26 mouse cellular contexts compared by ENCODE assay signal in genomic region chr12:84276799-84277198, GRCm38 (mm10). TPM values are rescaled to one million over a fixed set of nuclear protein-coding genes. Genes with fewer than 3 reads are reported as not detected.
DNase-seq lines count a peak whose midpoint lies in the region; ATAC-seq and TF ChIP-seq lines count a peak whose summit lies in the region.
"Had no signal": no experiment of that assay in that cellular context is flagged by ENCODE, and none has a peak within 500 bp of the region (broad histone marks: within the 10 kb centered on the region; RNA-seq: fewer than 3 reads in every experiment).

No protein-coding gene starts in this region.

- H3K9ac ChIP-seq in hindbrain, postnatal 0 days (replicated peaks; ENCODE audit: low read length) = no peak overlapping the region
- no peak overlapping the region for H3K9ac ChIP-seq in hindbrain, embryonic 14.5 days
- H3K9ac ChIP-seq in liver, embryonic 14.5 days (replicated peaks) = no peak overlapping the region
- no peak overlapping the region for H3K9ac ChIP-seq in liver, embryonic 12.5 days
- H3K9ac ChIP-seq: embryonic facial prominence, embryonic 15.5 days; hindbrain, embryonic 13.5 days; intestine, embryonic 15.5 days; kidney, embryonic 15.5 days; limb, embryonic 12.5 days; liver, embryonic 13.5 days; midbrain, embryonic 13.5 days had no signal

- TF ChIP-seq EP300 in liver, embryonic 14.5 days (IDR thresholded peaks at IDR 0.05; ENCODE audit: low read depth) = no peak

- no peak overlapping the region for H3K4me3 ChIP-seq in hindbrain, postnatal 0 days (ENCODE audit: low read length)
- no peak overlapping the region for H3K4me3 ChIP-seq in hindbrain, embryonic 14.5 days (replicated peaks; ENCODE audit: low read length)
- no peak overlapping the region for H3K4me3 ChIP-seq in liver, embryonic 14.5 days (ENCODE audit: insufficient read depth in 1 of 2, low read depth in 2 of 2, low read length in 2 of 2)
- no peak overlapping the region for H3K4me3 ChIP-seq in liver, embryonic 12.5 days
- H3K4me3 ChIP-seq in E14TG2a.4 (replicated peaks; ENCODE audit: low read length) = no peak overlapping the region
- no peak overlapping the region for H3K4me3 ChIP-seq in bone marrow macrophage, adult 2 months (ENCODE audit: insufficient read depth, low read length)
- H3K4me3 ChIP-seq: embryonic facial prominence, embryonic 15.5 days; hindbrain, embryonic 13.5 days; intestine, embryonic 15.5 days; kidney, embryonic 15.5 days; limb, embryonic 12.5 days; liver, embryonic 13.5 days; midbrain, embryonic 13.5 days had no signal

- no peak for ATAC-seq in hindbrain, postnatal 0 days
- ATAC-seq in hindbrain, embryonic 14.5 days (ENCODE audit: low FRiP score) = no peak
- no peak for ATAC-seq in liver, embryonic 14.5 days (ENCODE audit: insufficient read depth)
- no peak for ATAC-seq in liver, embryonic 12.5 days
- ATAC-seq: CD4-positive, CD25-positive, alpha-beta regulatory T cell, adult 4 months; forebrain, embryonic 16.5 days; intestine, embryonic 15.5 days; midbrain, embryonic 13.5 days had no signal

- H3K4me2 ChIP-seq in hindbrain, postnatal 0 days (ENCODE audit: low read depth, low read length) = no peak overlapping the region
- no peak overlapping the region for H3K4me2 ChIP-seq in hindbrain, embryonic 14.5 days (replicated peaks)
- H3K4me2 ChIP-seq in liver, embryonic 14.5 days (ENCODE audit: low read depth) = no peak overlapping the region
- no peak overlapping the region for H3K4me2 ChIP-seq in liver, embryonic 12.5 days
- H3K4me2 ChIP-seq: embryonic facial prominence, embryonic 15.5 days; hindbrain, embryonic 13.5 days; intestine, embryonic 15.5 days; kidney, embryonic 15.5 days; limb, embryonic 12.5 days; liver, embryonic 13.5 days; midbrain, embryonic 13.5 days had no signal

- no peak overlapping the region for H3K27ac ChIP-seq in hindbrain, postnatal 0 days
- no peak overlapping the region for H3K27ac ChIP-seq in hindbrain, embryonic 14.5 days
- H3K27ac ChIP-seq in liver, embryonic 14.5 days = no peak overlapping the region
- no peak overlapping the region for H3K27ac ChIP-seq in liver, embryonic 12.5 days
- H3K27ac ChIP-seq in bone marrow macrophage, adult 2 months (ENCODE audit: insufficient read depth, low read depth, low read length) = peak overlapping the region; percentile 95
- H3K27ac ChIP-seq: embryonic facial prominence, embryonic 15.5 days; hindbrain, embryonic 13.5 days; intestine, embryonic 15.5 days; kidney, embryonic 15.5 days; limb, embryonic 12.5 days; liver, embryonic 13.5 days; midbrain, embryonic 13.5 days had no signal

- 87% methylated on average over 4 of the region's 4 CpGs for WGBS in hindbrain, postnatal 0 days
- WGBS in hindbrain, embryonic 14.5 days = 86% methylated on average over 4 of the region's 4 CpGs
- 69% methylated on average over 4 of the region's 4 CpGs for WGBS in liver, embryonic 14.5 days (ENCODE audit: insufficient replicate concordance)
- WGBS in liver, embryonic 12.5 days (ENCODE audit: insufficient replicate concordance) = 70% methylated on average over 4 of the region's 4 CpGs

- TF ChIP-seq CTCF in hindbrain, postnatal 0 days (IDR thresholded peaks at IDR 0.05; ENCODE audit: low read depth) = peak; percentile 23; the same call in 1 of the 2 replicates
- TF ChIP-seq CTCF in liver, embryonic 14.5 days (IDR thresholded peaks at IDR 0.05; ENCODE audit: low read depth) = peak; percentile 49; the same call in 1 of the 2 replicates
- peak; percentile 42 for TF ChIP-seq CTCF in E14TG2a.4 (conservative IDR thresholded peaks at IDR 0.05; ENCODE audit: low read length)
- no peak for TF ChIP-seq CTCF in bone marrow macrophage, adult 2 months (IDR thresholded peaks at IDR 0.05; ENCODE audit: low read depth, low read length)

- no peaks in the 10 kb centered on the region for H3K9me3 ChIP-seq in hindbrain, postnatal 0 days (ENCODE audit: low read length)
- no peaks in the 10 kb centered on the region for H3K9me3 ChIP-seq in hindbrain, embryonic 14.5 days (ENCODE audit: control insufficient read depth, low read length)
- no peaks in the 10 kb centered on the region for H3K9me3 ChIP-seq in liver, embryonic 14.5 days (ENCODE audit: control insufficient read depth, low read length)
- H3K9me3 ChIP-seq in liver, embryonic 12.5 days (replicated peaks) = no peaks in the 10 kb centered on the region
- H3K9me3 ChIP-seq in E14TG2a.4 (ENCODE audit: low read length) = peaks cover 4% of the 10 kb centered on the region; the same call in 1 of the 2 replicates
- H3K9me3 ChIP-seq: embryonic facial prominence, embryonic 15.5 days; G1E; hindbrain, embryonic 13.5 days; intestine, embryonic 15.5 days; kidney, embryonic 15.5 days; limb, embryonic 12.5 days; liver, embryonic 13.5 days; midbrain, embryonic 13.5 days had no signal

- H3K4me1 ChIP-seq in hindbrain, postnatal 0 days (ENCODE audit: insufficient read depth, low read length) = no peaks in the 10 kb centered on the region
- no peaks in the 10 kb centered on the region for H3K4me1 ChIP-seq in hindbrain, embryonic 14.5 days (replicated peaks; ENCODE audit: control insufficient read depth, insufficient read depth, low read length)
- 0 out of 4 replicates have a peak, but pooled peaks cover 0 to 2% of the 10 kb centered on the region in 2 experiments for H3K4me1 ChIP-seq in liver, embryonic 14.5 days (replicated peaks; ENCODE audit: control insufficient read depth in 2 of 2, insufficient read depth in 2 of 2, low read length in 1 of 2)
- H3K4me1 ChIP-seq in liver, embryonic 12.5 days = no peaks in the 10 kb centered on the region
- peaks cover 17% of the 10 kb centered on the region for H3K4me1 ChIP-seq in E14TG2a.4 (replicated peaks; ENCODE audit: low read depth, low read length)
- H3K4me1 ChIP-seq in bone marrow macrophage, adult 2 months (ENCODE audit: control insufficient read depth, insufficient read depth, low read length) = peaks cover 26% of the 10 kb centered on the region
- H3K4me1 ChIP-seq: embryonic facial prominence, embryonic 15.5 days; hindbrain, embryonic 13.5 days; intestine, embryonic 15.5 days; kidney, embryonic 15.5 days; limb, embryonic 12.5 days; liver, embryonic 13.5 days had no signal

- no peak for TF ChIP-seq POLR2A in bone marrow macrophage, adult 2 months (IDR thresholded peaks at IDR 0.05; ENCODE audit: borderline replicate concordance, low read depth, low read length)

- DNase-seq in hindbrain, postnatal 0 days (ENCODE audit: low spot score) = no peak
- DNase-seq in hindbrain, embryonic 14.5 days (ENCODE audit: low spot score) = no peak
- DNase-seq in liver, embryonic 14.5 days (ENCODE audit: low read depth in 3 of 3, low spot score in 3 of 3) = no peak
- no peak for DNase-seq in spleen, adult 12 weeks (ENCODE audit: low spot score)
- DNase-seq in frontal cortex, postnatal 36 days (ENCODE audit: low spot score in 2 of 2) = no peak
- DNase-seq: adrenal gland, postnatal 36 days; cerebellum, adult 11 months; cerebellum, adult 9-11 months; gastrocnemius, postnatal 36 days; heart, postnatal 36 days; liver, embryonic 13.5 days; lung, postnatal 14 days; right cerebral cortex, postnatal 14 days; thymus, postnatal 36 days had no signal

- no peaks in the 10 kb centered on the region for H3K27me3 ChIP-seq in hindbrain, postnatal 0 days (ENCODE audit: insufficient read depth, low read length)
- no peaks in the 10 kb centered on the region for H3K27me3 ChIP-seq in hindbrain, embryonic 14.5 days (ENCODE audit: control insufficient read depth, insufficient read depth, low read length)
- no peaks in the 10 kb centered on the region for H3K27me3 ChIP-seq in liver, embryonic 14.5 days (ENCODE audit: control insufficient read depth, insufficient read depth, low read length)
- H3K27me3 ChIP-seq in liver, embryonic 12.5 days (replicated peaks) = no peaks in the 10 kb centered on the region
- H3K27me3 ChIP-seq in E14TG2a.4 (ENCODE audit: insufficient read depth, low read length) = peaks cover 2% of the 10 kb centered on the region; the same call in 1 of the 2 replicates
- H3K27me3 ChIP-seq: embryonic facial prominence, embryonic 15.5 days; hindbrain, embryonic 13.5 days; intestine, embryonic 15.5 days; kidney, embryonic 15.5 days; limb, embryonic 12.5 days; liver, embryonic 13.5 days; midbrain, embryonic 13.5 days had no signal

- H3K36me3 ChIP-seq in hindbrain, postnatal 0 days (ENCODE audit: insufficient read depth, low read length) = no peaks in the 10 kb centered on the region
- H3K36me3 ChIP-seq in hindbrain, embryonic 14.5 days (replicated peaks; ENCODE audit: control insufficient read depth, insufficient read depth) = no peaks in the 10 kb centered on the region
- H3K36me3 ChIP-seq in liver, embryonic 14.5 days (replicated peaks; ENCODE audit: control insufficient read depth, insufficient read depth, low read depth) = no peaks in the 10 kb centered on the region
- no peaks in the 10 kb centered on the region for H3K36me3 ChIP-seq in liver, embryonic 12.5 days
- no peaks in the 10 kb centered on the region for H3K36me3 ChIP-seq in E14TG2a.4 (ENCODE audit: insufficient read depth, low read length)
- H3K36me3 ChIP-seq: embryonic facial prominence, embryonic 15.5 days; G1E; hindbrain, embryonic 13.5 days; intestine, embryonic 15.5 days; kidney, embryonic 15.5 days; limb, embryonic 12.5 days; liver, embryonic 13.5 days; midbrain, embryonic 13.5 days had no signal

RNA-seq across cellular contexts. Expression of gene Ptgr2, which starts 8.2 kb away (rescaled TPM):
- total RNA-seq in hindbrain, postnatal 0 days (2014; rRNA removed) = 10.2 and 13.4 TPM in 2 replicates
- polyA plus RNA-seq in hindbrain, postnatal 0 days (2015; fragmentation: Nextera tagmentation; extraction: Ambion mirVana) = 20.3 and 22.7 TPM in 2 replicates
- 15.4 and 18.2 TPM in 2 replicates for polyA plus RNA-seq in hindbrain, embryonic 14.5 days (2014; fragmentation: Nextera tagmentation; extraction: Ambion mirVana)
- 7.4 and 13.3 TPM in 2 replicates for polyA plus RNA-seq in liver, embryonic 14.5 days (2012; rRNA removed)
- polyA plus RNA-seq in liver, embryonic 14.5 days (2014; fragmentation: Nextera tagmentation; extraction: Ambion mirVana) = 22.9 and 24.1 TPM in 2 replicates
- 34.9 and 35.0 TPM in 2 replicates for polyA plus RNA-seq in liver, embryonic 12.5 days (2016; fragmentation: Nextera tagmentation; extraction: Ambion mirVana)
- 46.7 and 50.7 TPM in 2 replicates for polyA plus RNA-seq in bone marrow macrophage, adult 2 months (2012; ENCODE audit: insufficient read depth, insufficient read length, missing spikeins)

RNA-seq across cellular contexts. Expression of gene Zfp410, which starts 39.9 kb away (rescaled TPM):
- 30.9 and 55.9 TPM in 2 replicates for total RNA-seq in hindbrain, postnatal 0 days (2014; rRNA removed)
- 50.0 and 53.8 TPM in 2 replicates for polyA plus RNA-seq in hindbrain, postnatal 0 days (2015; fragmentation: Nextera tagmentation; extraction: Ambion mirVana)
- 62.5 and 67.6 TPM in 2 replicates for polyA plus RNA-seq in hindbrain, embryonic 14.5 days (2014; fragmentation: Nextera tagmentation; extraction: Ambion mirVana)
- polyA plus RNA-seq in liver, embryonic 14.5 days (2012; rRNA removed) = 19.1 and 23.6 TPM in 2 replicates
- polyA plus RNA-seq in liver, embryonic 14.5 days (2014; fragmentation: Nextera tagmentation; extraction: Ambion mirVana) = 35.1 and 37.3 TPM in 2 replicates
- polyA plus RNA-seq in liver, embryonic 12.5 days (2016; fragmentation: Nextera tagmentation; extraction: Ambion mirVana) = 51.0 and 51.9 TPM in 2 replicates
- 26.3 and 27.3 TPM in 2 replicates for polyA plus RNA-seq in bone marrow macrophage, adult 2 months (2012; ENCODE audit: insufficient read depth, insufficient read length, missing spikeins)

RNA-seq across cellular contexts. Expression of gene Elmsan1, which starts 58.1 kb away (rescaled TPM):
- 9.3 and 11.5 TPM in 2 replicates for total RNA-seq in hindbrain, postnatal 0 days (2014; rRNA removed)
- 2.7 and 3.0 TPM in 2 replicates for polyA plus RNA-seq in hindbrain, postnatal 0 days (2015; fragmentation: Nextera tagmentation; extraction: Ambion mirVana)
- 4.4 and 4.8 TPM in 2 replicates for polyA plus RNA-seq in hindbrain, embryonic 14.5 days (2014; fragmentation: Nextera tagmentation; extraction: Ambion mirVana)
- 3.9 and 4.3 TPM in 2 replicates for polyA plus RNA-seq in liver, embryonic 14.5 days (2012; rRNA removed)
- polyA plus RNA-seq in liver, embryonic 14.5 days (2014; fragmentation: Nextera tagmentation; extraction: Ambion mirVana) = 4.5 and 5.1 TPM in 2 replicates
- 6.9 and 8.0 TPM in 2 replicates for polyA plus RNA-seq in liver, embryonic 12.5 days (2016; fragmentation: Nextera tagmentation; extraction: Ambion mirVana)
- polyA plus RNA-seq in bone marrow macrophage, adult 2 months (2012; ENCODE audit: insufficient read depth, insufficient read length, missing spikeins) = 26.6 and 33.7 TPM in 2 replicates
